Comparison of ENCODE assay signal across 25 mouse cellular contexts in the genomic region with DNA sequence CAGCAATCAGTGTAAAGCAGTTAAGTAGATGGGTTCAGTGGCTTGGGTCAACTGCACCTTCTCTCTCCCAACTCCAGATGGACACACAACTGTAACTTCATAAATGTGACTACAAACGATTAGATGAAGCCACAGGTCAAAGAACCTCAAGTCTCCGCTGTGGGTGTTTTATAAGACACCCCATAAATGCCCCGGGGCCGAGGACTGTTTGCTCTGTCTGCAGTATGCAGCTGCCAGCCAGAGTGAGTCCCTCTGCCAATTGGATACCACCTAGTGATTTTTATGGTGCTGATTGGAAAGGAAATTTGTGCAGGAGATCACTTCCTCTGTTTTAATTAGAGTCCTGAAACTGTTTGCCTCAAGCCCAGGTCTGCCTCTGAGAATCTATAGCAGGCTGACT.
"Had no signal": no experiment of that assay in that cellular context is flagged by ENCODE, and none has a peak within 500 bp of the region (broad histone marks: within the 10 kb centered on the region; RNA-seq: fewer than 3 reads in every experiment).

No protein-coding gene starts in this region.

- H3K4me3 ChIP-seq: gastrocnemius, adult 2 months; heart, adult 2 months; heart, embryonic 13.5 days; heart, embryonic 15.5 days; hindbrain, embryonic 13.5 days; hindbrain, embryonic 15.5 days; layer of hippocampus, adult 2 months; left cerebral cortex, adult 2 months; limb, embryonic 13.5 days; limb, embryonic 15.5 days; liver, embryonic 13.5 days had no signal

- H3K9ac ChIP-seq: forebrain, postnatal 0 days; heart, embryonic 13.5 days; heart, embryonic 15.5 days; hindbrain, embryonic 13.5 days; hindbrain, embryonic 15.5 days; limb, embryonic 13.5 days; limb, embryonic 15.5 days; liver, embryonic 13.5 days had no signal

- H3K27ac ChIP-seq: gastrocnemius, adult 2 months; heart, adult 2 months; heart, embryonic 13.5 days; heart, embryonic 15.5 days; hindbrain, embryonic 13.5 days; hindbrain, embryonic 15.5 days; hindbrain, postnatal 0 days; layer of hippocampus, adult 2 months; left cerebral cortex, adult 2 months; limb, embryonic 13.5 days; limb, embryonic 15.5 days; liver, embryonic 13.5 days had no signal

- H3K4me2 ChIP-seq: heart, embryonic 11.5 days; heart, embryonic 13.5 days; heart, embryonic 15.5 days; hindbrain, embryonic 13.5 days; hindbrain, embryonic 15.5 days; limb, embryonic 15.5 days; liver, embryonic 11.5 days; liver, embryonic 13.5 days had no signal

- H3K9me3 ChIP-seq: heart, embryonic 13.5 days; heart, embryonic 15.5 days; hindbrain, embryonic 13.5 days; hindbrain, embryonic 15.5 days; limb, embryonic 13.5 days; limb, embryonic 15.5 days; liver, embryonic 13.5 days had no signal

- H3K36me3 ChIP-seq: heart, embryonic 13.5 days; heart, embryonic 15.5 days; hindbrain, embryonic 13.5 days; hindbrain, embryonic 15.5 days; limb, embryonic 13.5 days; limb, embryonic 15.5 days; liver, embryonic 13.5 days had no signal

- DNase-seq: forebrain, postnatal 0 days; gastrocnemius, adult 2 months; gastrocnemius, postnatal 10 days; gastrocnemius, postnatal 25 days; heart, adult 11 months; heart, adult 2 months; heart, postnatal 14 days; heart, postnatal 36 days; kidney, adult 11 months; kidney, adult 2 months; kidney, adult 9 months; kidney, postnatal 10 days; kidney, postnatal 25 days; liver, embryonic 13.5 days had no signal

- H3K27me3 ChIP-seq: heart, embryonic 15.5 days; liver, embryonic 13.5 days had no signal

- H3K4me1 ChIP-seq: heart, embryonic 13.5 days; heart, embryonic 15.5 days; liver, embryonic 13.5 days had no signal

- ATAC-seq: hindbrain, postnatal 0 days had no signal
